Mouse (Mus musculus): Measurements from ENCODE around the gene Hic1. TPM values are rescaled to one million over a fixed set of nuclear protein-coding genes. Genes with fewer than 3 reads are reported as not detected.
A peak's percentile ranks its signal among the peaks of the same experiment; 100 is the strongest.

Gene Hic1
- 13.0 and 14.5 TPM in 2 replicates for polyA plus RNA-seq (2014; fragmentation: Nextera tagmentation; extraction: Ambion mirVana)

GRCm38 (mm10) chr11:75169405-75170080, at the start of gene Hic1:
Gene Hic1, minus strand, starts transcription at chr11:75169519.
- peak within 1 kb of the TSS; percentile 65 for H3K4me3 ChIP-seq (ENCODE audit: low read depth, low read length)
- H3K4me1 ChIP-seq (replicated peaks; ENCODE audit: control insufficient read depth, insufficient read depth, low read length): peaks cover 30% of the 10 kb centered on the region
- H3K27me3 ChIP-seq (replicated peaks; ENCODE audit: control insufficient read depth, insufficient read depth, low read length): peaks cover 53% of the 10 kb centered on the region
- 3% methylated on average over 23 of the region's 23 CpGs for WGBS
- no peak for ATAC-seq (replicated peaks; ENCODE audit: low FRiP score, low TSS enrichment, low read depth)
- peak within 1 kb of the TSS; percentile 92 for H3K9ac ChIP-seq (ENCODE audit: low read length)
- DNase-seq (ENCODE audit: low spot score): no peak
- peak within 1 kb of the TSS; percentile 95 for H3K27ac ChIP-seq (ENCODE audit: low read depth)
- H3K9me3 ChIP-seq (ENCODE audit: control insufficient read depth, low read length): no peaks in the 10 kb centered on the region
- H3K4me2 ChIP-seq (ENCODE audit: low read length): peak within 1 kb of the TSS; percentile 77
- peaks cover 24% of the 10 kb centered on the region for H3K36me3 ChIP-seq (ENCODE audit: control insufficient read depth, insufficient read depth, low read length)

- H3K9ac ChIP-seq (ENCODE audit: low read length): peak overlapping the region; percentile 29
Measured at GRCm38 (mm10) chr11:75214081-75214950, 45.0 kb upstream of the Hic1 start.

GRCm38 (mm10) chr11:75213372-75214080, 44.2 kb upstream of the Hic1 start:
- peak overlapping the region; percentile 29 for H3K9ac ChIP-seq (ENCODE audit: low read length)
- peaks cover 20% of the 10 kb centered on the region for H3K4me1 ChIP-seq (replicated peaks; ENCODE audit: control insufficient read depth, insufficient read depth, low read length)
- DNase-seq (ENCODE audit: low spot score) (peak; percentile 86), ATAC-seq (replicated peaks; ENCODE audit: low FRiP score, low TSS enrichment, low read depth) (peak; percentile 73)
- peak overlapping the region; percentile 20 for H3K4me3 ChIP-seq (ENCODE audit: low read depth, low read length)
- H3K36me3 ChIP-seq (ENCODE audit: control insufficient read depth, insufficient read depth, low read length): no peaks in the 10 kb centered on the region
- H3K9me3 ChIP-seq (ENCODE audit: control insufficient read depth, low read length): no peaks in the 10 kb centered on the region
- peak overlapping the region; percentile 44 for H3K4me2 ChIP-seq (ENCODE audit: low read length)
- 7% methylated on average over 35 of the region's 35 CpGs for WGBS
- peak overlapping the region; percentile 65; the same call in 1 of the 2 replicates for H3K27ac ChIP-seq (ENCODE audit: low read depth)
- no peaks in the 10 kb centered on the region for H3K27me3 ChIP-seq (replicated peaks; ENCODE audit: control insufficient read depth, insufficient read depth, low read length)

More at GRCm38 (mm10) chr11:75214081-75214950, 45.0 kb upstream of the Hic1 start:
- peak overlapping the region; percentile 44 for H3K4me2 ChIP-seq (ENCODE audit: low read length)
- H3K4me3 ChIP-seq (ENCODE audit: low read depth, low read length): peak overlapping the region; percentile 20
- H3K27ac ChIP-seq (ENCODE audit: low read depth): peak overlapping the region; percentile 65; the same call in 1 of the 2 replicates
- DNase-seq (ENCODE audit: low spot score): peak; percentile 56
- no peaks in the 10 kb centered on the region for H3K27me3 ChIP-seq (replicated peaks; ENCODE audit: control insufficient read depth, insufficient read depth, low read length)
- H3K36me3 ChIP-seq (ENCODE audit: control insufficient read depth, insufficient read depth, low read length): no peaks in the 10 kb centered on the region
- no peaks in the 10 kb centered on the region for H3K9me3 ChIP-seq (ENCODE audit: control insufficient read depth, low read length)
- 17% methylated on average over 13 of the region's 13 CpGs for WGBS
- H3K4me1 ChIP-seq (replicated peaks; ENCODE audit: control insufficient read depth, insufficient read depth, low read length): peaks cover 17% of the 10 kb centered on the region
- peak; percentile 50; the same call in 1 of the 2 replicates for ATAC-seq (replicated peaks; ENCODE audit: low FRiP score, low TSS enrichment, low read depth)

GRCm38 (mm10) chr11:75212876-75213275, 43.6 kb upstream of the Hic1 start:
- no peaks in the 10 kb centered on the region for H3K36me3 ChIP-seq (ENCODE audit: control insufficient read depth, insufficient read depth, low read length)
- 51% methylated on average over 3 of the region's 3 CpGs for WGBS
- H3K27ac ChIP-seq (ENCODE audit: low read depth): no peak overlapping the region
- ATAC-seq (replicated peaks; ENCODE audit: low FRiP score, low TSS enrichment, low read depth) (no peak), DNase-seq (ENCODE audit: low spot score) (no peak)
- no peak overlapping the region for H3K9ac ChIP-seq (ENCODE audit: low read length)
- no peaks in the 10 kb centered on the region for H3K9me3 ChIP-seq (ENCODE audit: control insufficient read depth, low read length)
- no peak overlapping the region for H3K4me3 ChIP-seq (ENCODE audit: low read depth, low read length)
- no peaks in the 10 kb centered on the region for H3K27me3 ChIP-seq (replicated peaks; ENCODE audit: control insufficient read depth, insufficient read depth, low read length)
- H3K4me1 ChIP-seq (replicated peaks; ENCODE audit: control insufficient read depth, insufficient read depth, low read length): peaks cover 21% of the 10 kb centered on the region
- H3K4me2 ChIP-seq (ENCODE audit: low read length): no peak overlapping the region

- peak overlapping the region; percentile 43; the same call in 1 of the 2 replicates for H3K27ac ChIP-seq (ENCODE audit: low read depth)
- no peak for ATAC-seq (replicated peaks; ENCODE audit: low FRiP score, low TSS enrichment, low read depth)
- DNase-seq (ENCODE audit: low spot score): no peak
- no peaks in the 10 kb centered on the region for H3K27me3 ChIP-seq (replicated peaks; ENCODE audit: control insufficient read depth, insufficient read depth, low read length)
- H3K9me3 ChIP-seq (ENCODE audit: control insufficient read depth, low read length): no peaks in the 10 kb centered on the region
- H3K4me3 ChIP-seq (ENCODE audit: low read depth, low read length): no peak overlapping the region
- H3K9ac ChIP-seq (ENCODE audit: low read length): no peak overlapping the region
- WGBS: 50% methylated on average over 8 of the region's 8 CpGs
- no peak overlapping the region for H3K4me2 ChIP-seq (ENCODE audit: low read length)
- peaks cover 21% of the 10 kb centered on the region for H3K4me1 ChIP-seq (replicated peaks; ENCODE audit: control insufficient read depth, insufficient read depth, low read length)
- no peaks in the 10 kb centered on the region for H3K36me3 ChIP-seq (ENCODE audit: control insufficient read depth, insufficient read depth, low read length)
Measured at GRCm38 (mm10) chr11:75212031-75212667, 42.8 kb upstream of the Hic1 start.

- Histone ChIP-seq H3K9me3 (ENCODE audit: control insufficient read depth, low read length) (no peaks in the 10 kb centered on the region), H3K36me3 (ENCODE audit: control insufficient read depth, insufficient read depth, low read length) (no peaks in the 10 kb centered on the region), H3K4me2 (ENCODE audit: low read length) (no peak overlapping the region), H3K27me3 (replicated peaks; ENCODE audit: control insufficient read depth, insufficient read depth, low read length) (no peaks in the 10 kb centered on the region), H3K9ac (ENCODE audit: low read length) (no peak overlapping the region), H3K27ac (ENCODE audit: low read depth) (no peak overlapping the region), H3K4me1 (replicated peaks; ENCODE audit: control insufficient read depth, insufficient read depth, low read length) (peaks cover 21% of the 10 kb centered on the region), H3K4me3 (ENCODE audit: low read depth, low read length) (no peak overlapping the region)
- DNase-seq (ENCODE audit: low spot score): no peak
- WGBS: 58% methylated on average over 6 of the region's 6 CpGs
- ATAC-seq (replicated peaks; ENCODE audit: low FRiP score, low TSS enrichment, low read depth): no peak
Measured at GRCm38 (mm10) chr11:75210755-75211154, 41.4 kb upstream of the Hic1 start.

GRCm38 (mm10) chr11:75210093-75210492, 40.8 kb upstream of the Hic1 start:
- H3K4me3 ChIP-seq (ENCODE audit: low read depth, low read length): no peak overlapping the region
- WGBS: 75% methylated on average over 4 of the region's 4 CpGs
- DNase-seq (ENCODE audit: low spot score) (no peak), ATAC-seq (replicated peaks; ENCODE audit: low FRiP score, low TSS enrichment, low read depth) (no peak)
- peaks cover 21% of the 10 kb centered on the region for H3K4me1 ChIP-seq (replicated peaks; ENCODE audit: control insufficient read depth, insufficient read depth, low read length)
- H3K9me3 ChIP-seq (ENCODE audit: control insufficient read depth, low read length): no peaks in the 10 kb centered on the region
- no peaks in the 10 kb centered on the region for H3K27me3 ChIP-seq (replicated peaks; ENCODE audit: control insufficient read depth, insufficient read depth, low read length)
- no peak overlapping the region for H3K4me2 ChIP-seq (ENCODE audit: low read length)
- no peaks in the 10 kb centered on the region for H3K36me3 ChIP-seq (ENCODE audit: control insufficient read depth, insufficient read depth, low read length)
- H3K27ac ChIP-seq (ENCODE audit: low read depth): no peak overlapping the region
- H3K9ac ChIP-seq (ENCODE audit: low read length): no peak overlapping the region

- Histone ChIP-seq H3K9me3 (ENCODE audit: control insufficient read depth, low read length) (no peaks in the 10 kb centered on the region), H3K4me3 (ENCODE audit: low read depth, low read length) (no peak overlapping the region), H3K27me3 (replicated peaks; ENCODE audit: control insufficient read depth, insufficient read depth, low read length) (no peaks in the 10 kb centered on the region), H3K4me2 (ENCODE audit: low read length) (no peak overlapping the region), H3K9ac (ENCODE audit: low read length) (no peak overlapping the region), H3K4me1 (replicated peaks; ENCODE audit: control insufficient read depth, insufficient read depth, low read length) (peaks cover 21% of the 10 kb centered on the region), H3K27ac (ENCODE audit: low read depth) (no peak overlapping the region), H3K36me3 (ENCODE audit: control insufficient read depth, insufficient read depth, low read length) (no peaks in the 10 kb centered on the region)
- DNase-seq (ENCODE audit: low spot score): no peak
- WGBS: 72% methylated on average over 4 of the region's 4 CpGs
- no peak for ATAC-seq (replicated peaks; ENCODE audit: low FRiP score, low TSS enrichment, low read depth)
Measured at GRCm38 (mm10) chr11:75209363-75209762, 40.0 kb upstream of the Hic1 start.

Measured in intestine, embryonic 14.5 days (tissue).